Mouse (Mus musculus): ENCODE measurements around the gene Unc13d. TPM values are rescaled to one million over a fixed set of nuclear protein-coding genes. Genes with fewer than 3 reads are reported as not detected.
A peak's percentile ranks its signal among the peaks of the same experiment; 100 is the strongest.
"Not testable (repeated sequence)": the region's sequence is repeated elsewhere in the genome, so short reads cannot be mapped to it uniquely, and the experiment has no call there.

Gene Unc13d
- polyA plus RNA-seq, 1 experiment: 56.4 TPM

DNA sequence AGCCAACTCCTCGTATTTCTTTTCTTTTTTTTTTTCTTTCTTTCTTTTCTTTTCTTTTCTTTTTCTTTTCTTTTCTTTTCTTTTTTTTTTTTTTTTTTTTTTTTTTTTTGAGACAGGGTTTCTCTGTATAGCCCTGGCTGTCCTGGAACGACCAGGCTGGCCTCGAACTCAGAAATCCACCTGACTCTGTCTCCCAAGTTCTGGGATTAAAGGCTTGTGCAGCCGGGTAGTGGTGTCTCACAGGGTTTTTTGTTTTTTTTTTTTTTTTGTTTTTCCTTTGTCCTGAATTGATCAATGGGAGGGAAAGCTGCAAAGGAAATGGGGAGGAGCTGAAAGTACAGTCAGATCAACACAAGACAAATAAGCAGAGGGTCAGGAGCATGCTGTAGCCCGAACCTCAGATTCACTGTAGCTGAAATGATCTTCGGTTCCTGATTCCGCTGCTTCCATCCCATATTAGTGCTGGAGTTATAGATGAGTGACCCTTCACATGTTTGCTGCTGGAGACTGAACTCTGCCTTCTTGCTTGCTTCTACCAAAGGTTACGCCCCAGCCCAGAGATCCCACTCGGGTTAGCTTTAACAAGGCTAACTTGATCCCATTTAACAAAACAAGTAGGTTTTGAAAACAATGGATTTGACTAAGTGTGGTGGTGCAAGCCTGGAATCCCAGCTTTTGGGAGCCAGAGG is 49.4 kb downstream of the Unc13d start:
- WGBS: 67% methylated on average over 9 of the region's 9 CpGs
- DNase-seq: no peak
- no peak for TF ChIP-seq CTCF (IDR thresholded peaks at IDR 0.05; ENCODE audit: insufficient read depth, low read length)
- TF ChIP-seq POLR2A (IDR thresholded peaks at IDR 0.05; ENCODE audit: borderline replicate concordance, extremely low read depth, low read depth, low read length): no peak
- Histone ChIP-seq H3K4me3 (replicated peaks; ENCODE audit: extremely low read depth, low read depth, low read length) (no peak overlapping the region), H3K4me1 (ENCODE audit: control insufficient read depth, insufficient read depth, low read length) (peaks cover 8% of the 10 kb centered on the region)

DNA sequence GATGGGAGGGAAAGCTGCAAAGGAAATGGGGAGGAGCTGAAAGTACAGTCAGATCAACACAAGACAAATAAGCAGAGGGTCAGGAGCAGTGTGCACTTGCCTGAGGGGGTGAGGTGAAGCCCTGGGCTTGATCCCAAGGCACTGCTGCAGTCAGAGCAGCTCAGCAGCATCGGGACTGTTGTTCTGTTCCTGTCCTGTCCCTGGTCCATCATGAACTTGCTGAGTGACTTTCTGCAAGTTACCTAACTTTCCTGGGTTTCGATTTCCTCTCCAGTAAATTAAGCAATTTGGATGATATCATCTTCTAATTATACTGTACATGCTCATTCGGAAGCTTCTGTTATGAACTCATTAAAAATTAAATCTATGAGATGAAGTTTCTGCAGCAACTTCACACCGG is 50.0 kb downstream of the Unc13d start, which contains the start of gene H3f3b:
TSS of gene H3f3b (minus strand) at position 207 of the 400 bp plus-strand sequence.
- WGBS: 41% methylated on average over 4 of the region's 4 CpGs
- Histone ChIP-seq H3K4me3 (replicated peaks; ENCODE audit: extremely low read depth, low read depth, low read length) (peak within 1 kb of the TSS; percentile 58), H3K4me1 (ENCODE audit: control insufficient read depth, insufficient read depth, low read length) (peaks cover 8% of the 10 kb centered on the region)
- TF ChIP-seq POLR2A (IDR thresholded peaks at IDR 0.05; ENCODE audit: borderline replicate concordance, extremely low read depth, low read depth, low read length) (peak; percentile 63; the same call in 1 of the 2 replicates), CTCF (IDR thresholded peaks at IDR 0.05; ENCODE audit: insufficient read depth, low read length) (no peak)
- DNase-seq: no peak

DNA sequence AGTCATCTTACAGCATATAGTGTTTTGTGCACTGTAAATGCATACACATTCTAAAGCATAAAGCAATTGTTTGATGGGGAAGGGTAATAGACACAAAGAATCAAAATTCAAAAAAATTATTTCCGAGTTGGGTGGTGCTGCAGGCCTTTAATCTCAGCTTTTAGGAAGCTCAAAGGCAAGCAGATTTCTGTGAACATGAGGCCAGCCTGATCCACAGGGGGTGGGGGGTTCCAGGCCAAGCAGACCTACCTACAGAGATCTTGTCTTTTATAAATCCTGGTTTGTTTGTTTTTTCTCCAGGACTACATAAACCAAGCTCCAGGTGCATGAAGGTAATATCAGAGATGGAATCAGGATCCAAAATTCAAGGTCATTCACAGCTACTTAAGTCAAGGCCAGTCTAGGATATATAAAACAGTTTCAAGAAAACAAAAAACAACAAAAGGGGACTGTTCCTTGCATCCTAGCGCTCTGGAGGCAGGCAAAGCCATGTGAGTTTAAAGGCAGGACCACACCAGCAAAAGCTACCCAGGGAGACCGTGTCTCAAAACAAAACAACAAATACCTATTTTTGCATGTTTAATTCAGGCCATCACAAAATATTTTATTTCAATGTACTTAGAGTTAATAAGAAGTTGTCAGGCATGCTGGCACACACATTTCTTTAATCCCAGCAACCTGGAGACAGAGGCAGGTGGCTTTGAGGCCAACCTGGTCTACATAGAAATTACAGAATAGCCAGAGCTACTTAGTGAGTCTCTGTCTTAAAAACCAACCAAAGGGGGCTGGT is 52.5 kb downstream of the Unc13d start:
- WGBS: 90% methylated on average over 3 of the region's 3 CpGs
- DNase-seq: no peak
- Histone ChIP-seq H3K4me1 (ENCODE audit: control insufficient read depth, insufficient read depth, low read length) (no peaks in the 10 kb centered on the region), H3K4me3 (replicated peaks; ENCODE audit: extremely low read depth, low read depth, low read length) (no peak overlapping the region)
- TF ChIP-seq CTCF (IDR thresholded peaks at IDR 0.05; ENCODE audit: insufficient read depth, low read length) (no peak), POLR2A (IDR thresholded peaks at IDR 0.05; ENCODE audit: borderline replicate concordance, extremely low read depth, low read depth, low read length) (no peak)

DNA sequence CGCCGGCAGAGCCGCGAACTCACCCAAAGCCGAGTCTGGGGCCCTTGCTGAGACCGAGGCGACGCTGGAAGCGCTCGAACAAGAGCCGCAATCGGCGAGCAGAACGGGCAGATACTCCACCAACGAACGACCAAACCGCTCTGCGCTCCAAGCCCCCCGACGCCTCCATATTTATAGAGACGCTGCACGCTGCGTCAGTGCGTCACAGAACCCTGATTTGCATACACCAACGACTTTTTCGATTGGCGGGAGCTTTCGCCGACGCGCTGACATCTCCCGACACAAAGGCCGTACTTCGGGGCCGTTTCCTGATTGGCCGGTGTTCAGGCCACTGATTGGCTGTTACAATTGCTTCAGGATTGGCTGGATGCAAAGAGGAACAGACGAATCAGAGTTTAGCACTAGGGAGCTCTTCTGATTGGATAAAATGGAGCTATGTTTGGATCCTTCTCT is 53.4 kb downstream of the Unc13d start:
- TF ChIP-seq POLR2A (IDR thresholded peaks at IDR 0.05; ENCODE audit: borderline replicate concordance, extremely low read depth, low read depth, low read length) (peak; percentile 100), CTCF (IDR thresholded peaks at IDR 0.05; ENCODE audit: insufficient read depth, low read length) (no peak)
- Histone ChIP-seq H3K4me3 (replicated peaks; ENCODE audit: extremely low read depth, low read depth, low read length) (peak overlapping the region; percentile 80), H3K4me1 (ENCODE audit: control insufficient read depth, insufficient read depth, low read length) (no peaks in the 10 kb centered on the region)
- DNase-seq: peak; percentile 95
- WGBS: under 1% methylated on average over 37 of the region's 37 CpGs

DNA sequence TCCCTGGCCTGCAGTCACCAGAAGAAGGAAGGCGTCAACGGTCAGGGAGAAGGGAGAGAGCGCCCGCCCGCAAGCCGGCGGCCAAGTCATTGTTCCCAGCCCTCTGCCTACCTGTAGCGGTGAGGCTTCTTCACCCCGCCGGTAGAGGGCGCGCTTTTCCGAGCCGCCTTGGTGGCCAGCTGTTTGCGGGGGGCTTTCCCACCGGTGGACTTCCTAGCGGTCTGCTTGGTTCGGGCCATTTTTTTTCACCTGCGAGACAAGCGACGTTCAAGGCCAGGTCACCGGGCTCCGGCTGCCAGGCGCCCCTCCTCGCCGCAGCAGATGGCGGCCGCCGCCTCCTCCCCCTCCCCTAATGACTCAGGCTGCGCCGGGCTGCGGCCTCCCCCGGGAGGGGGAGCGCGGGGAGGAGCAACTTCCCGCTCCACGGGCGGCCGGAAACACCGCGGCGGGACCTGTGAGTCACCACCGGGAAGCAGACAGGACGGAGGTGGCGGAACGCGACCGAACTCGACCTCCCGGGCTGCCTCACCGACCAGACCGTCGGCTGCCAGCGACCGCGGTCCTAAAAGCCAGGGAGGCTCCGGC is 53.9 kb downstream of the Unc13d start:
- peak overlapping the region; percentile 80 for H3K4me3 ChIP-seq (replicated peaks; ENCODE audit: extremely low read depth, low read depth, low read length)
- peak; percentile 76 for DNase-seq
- TF ChIP-seq CTCF (IDR thresholded peaks at IDR 0.05; ENCODE audit: insufficient read depth, low read length) (peak; percentile 36; the same call in 1 of the 2 replicates), POLR2A (IDR thresholded peaks at IDR 0.05; ENCODE audit: borderline replicate concordance, extremely low read depth, low read depth, low read length) (peak; percentile 26; the same call in 1 of the 2 replicates)
- WGBS: under 1% methylated on average over 56 of the region's 57 CpGs
- H3K4me1 ChIP-seq (ENCODE audit: control insufficient read depth, insufficient read depth, low read length): no peaks in the 10 kb centered on the region

DNA sequence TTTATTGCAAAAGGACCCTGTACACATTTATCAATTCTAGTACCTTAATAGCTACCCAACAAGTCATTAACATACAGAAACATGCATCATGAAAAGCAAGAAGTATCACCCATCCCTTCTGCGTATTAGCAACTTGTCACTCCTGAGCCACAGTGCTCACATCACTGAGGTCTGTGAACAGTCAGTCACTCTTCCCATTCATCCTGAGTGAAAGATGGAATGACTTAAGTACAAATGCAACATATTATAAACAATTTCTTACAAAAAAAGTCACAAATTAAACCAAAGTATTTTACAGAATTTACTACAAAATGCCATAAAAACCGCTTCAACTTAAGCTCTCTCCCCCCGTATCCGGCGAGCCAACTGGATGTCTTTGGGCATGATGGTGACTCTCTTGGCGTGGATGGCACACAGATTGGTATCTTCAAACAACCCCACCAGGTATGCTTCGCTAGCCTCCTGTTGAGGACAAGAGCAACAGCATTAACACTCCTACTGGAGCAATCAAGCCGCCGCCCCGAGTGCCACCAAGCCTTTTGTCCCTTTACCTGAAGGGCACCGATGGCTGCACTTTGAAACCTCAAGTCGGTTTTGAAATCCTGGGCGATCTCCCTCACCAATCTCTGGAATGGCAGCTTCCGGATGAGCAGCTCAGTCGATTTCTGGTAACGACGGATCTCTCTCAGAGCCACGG is 54.5 kb downstream of the Unc13d start:
- H3K4me1 ChIP-seq (ENCODE audit: control insufficient read depth, insufficient read depth, low read length): not testable (repeated sequence)
- WGBS: under 1% methylated on average over 18 of the region's 18 CpGs
- DNase-seq: peak; percentile 33
- H3K4me3 ChIP-seq (replicated peaks; ENCODE audit: extremely low read depth, low read depth, low read length): peak overlapping the region; percentile 80

DNA sequence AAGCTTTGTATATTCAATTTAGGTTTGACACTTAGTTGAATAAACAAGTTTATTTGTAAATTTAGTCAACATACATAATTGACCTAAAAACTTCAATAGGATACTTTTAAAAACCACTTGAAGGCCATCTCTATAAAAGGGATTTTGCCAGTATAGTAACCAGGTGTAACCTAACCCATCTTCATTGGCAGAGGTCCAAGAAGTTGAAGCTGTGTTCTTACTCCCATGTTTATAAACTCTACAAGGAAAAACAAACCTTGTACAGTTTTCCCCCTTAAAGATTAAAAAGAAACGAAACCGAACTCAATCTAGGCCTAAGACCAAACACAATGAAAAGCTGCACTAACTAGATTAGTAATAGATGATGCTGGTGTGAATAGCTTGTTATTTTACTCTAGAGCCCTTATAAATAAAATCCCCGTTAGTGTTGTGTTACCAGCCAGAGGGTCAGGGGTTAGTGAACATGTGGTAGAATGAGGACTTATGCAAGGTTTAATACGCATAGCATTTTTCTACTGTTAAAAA is 55.4 kb downstream of the Unc13d start:
- peak overlapping the region; percentile 15 for H3K4me3 ChIP-seq (replicated peaks; ENCODE audit: extremely low read depth, low read depth, low read length)

DNA sequence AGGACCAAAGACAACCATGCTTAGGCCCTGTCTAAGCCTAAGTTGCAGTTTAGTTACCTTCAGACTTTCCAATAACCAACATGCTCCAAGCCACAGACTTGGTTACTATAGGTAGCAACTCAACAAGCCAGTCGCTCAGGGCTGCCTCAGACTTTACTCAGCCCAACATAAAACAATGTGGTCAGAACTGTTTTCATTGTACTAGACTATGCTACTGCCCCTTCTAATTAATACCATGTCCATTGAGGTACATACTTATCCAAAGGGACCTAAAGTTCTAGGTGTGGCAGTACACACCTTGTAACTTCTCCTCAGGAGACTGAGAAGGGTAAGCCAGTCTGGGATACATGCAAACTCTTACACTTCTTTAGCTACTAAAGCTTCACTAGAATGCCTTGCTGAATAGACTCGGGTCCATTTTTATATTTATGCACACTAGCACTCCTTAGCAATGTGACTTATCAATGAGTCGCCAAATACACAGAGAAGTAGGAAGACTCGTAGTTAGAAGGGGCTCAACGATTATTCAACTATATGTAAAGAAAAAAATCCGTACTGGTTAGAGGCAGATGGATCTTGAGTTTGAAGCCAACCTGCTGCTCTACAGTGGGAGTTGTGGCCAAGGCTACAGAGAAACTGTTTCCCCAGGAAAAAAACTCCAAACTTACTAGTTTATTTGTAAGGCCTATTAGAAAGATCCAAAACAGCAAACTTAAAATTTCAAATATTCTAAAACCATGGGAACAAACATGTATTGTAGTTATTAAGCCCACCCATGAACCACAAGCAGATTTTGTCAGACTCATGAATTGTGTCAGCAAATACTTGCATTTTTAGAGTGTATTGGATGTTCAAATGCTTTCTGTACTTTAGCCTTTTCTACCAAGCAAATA is 56.2 kb downstream of the Unc13d start:
- DNase-seq: no peak
- Histone ChIP-seq H3K4me3 (replicated peaks; ENCODE audit: extremely low read depth, low read depth, low read length) (no peak overlapping the region), H3K4me1 (ENCODE audit: control insufficient read depth, insufficient read depth, low read length) (no peaks in the 10 kb centered on the region)
- WGBS: 51% methylated on average over 6 of the region's 6 CpGs
- TF ChIP-seq CTCF (IDR thresholded peaks at IDR 0.05; ENCODE audit: insufficient read depth, low read length) (no peak), POLR2A (IDR thresholded peaks at IDR 0.05; ENCODE audit: borderline replicate concordance, extremely low read depth, low read depth, low read length) (peak; percentile 15; the same call in 1 of the 2 replicates)

More for the DNA sequence above, 55.4 kb downstream of the Unc13d start:
- 13% methylated on average over 4 of the region's 4 CpGs for WGBS
- H3K4me1 ChIP-seq (ENCODE audit: control insufficient read depth, insufficient read depth, low read length): no peaks in the 10 kb centered on the region
- no peak for DNase-seq
- no peak for TF ChIP-seq POLR2A (IDR thresholded peaks at IDR 0.05; ENCODE audit: borderline replicate concordance, extremely low read depth, low read depth, low read length)
- no peak for TF ChIP-seq CTCF (IDR thresholded peaks at IDR 0.05; ENCODE audit: insufficient read depth, low read length)

Data from lung, adult 2 months (tissue).